Mouse (Mus musculus): ENCODE data around the gene Fam124a. TPM values are rescaled to one million over a fixed set of nuclear protein-coding genes. Genes with fewer than 3 reads are reported as not detected.

Gene Fam124a
- total RNA-seq, 2 experiments from 2014 or later = 11.5 to 13.1 TPM

DNA sequence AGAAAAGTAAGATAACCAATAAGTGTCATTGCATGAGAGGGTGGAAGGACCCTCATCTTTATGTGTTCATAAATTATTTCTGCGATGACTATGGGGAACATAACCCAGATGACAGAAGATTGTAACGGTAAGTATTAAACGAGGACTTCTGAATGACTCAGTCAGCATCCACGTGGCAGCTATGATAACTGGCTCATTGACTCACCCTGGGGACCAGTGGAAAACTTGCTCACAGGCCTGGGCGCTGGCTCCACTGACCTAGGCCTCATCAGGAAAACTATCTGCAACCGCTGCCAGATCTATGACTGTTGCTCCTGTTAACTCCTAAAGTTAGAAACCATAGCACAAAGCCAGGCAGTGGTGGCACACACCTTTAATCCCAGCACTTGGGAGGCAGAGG lies 92.9 kb downstream of the Fam124a start:
- DNase-seq (ENCODE audit: low spot score in 2 of 2) = no peak
- Histone ChIP-seq H3K27ac (no peak overlapping the region), H3K4me3 (no peak overlapping the region)
- TF ChIP-seq CTCF (conservative IDR thresholded peaks at IDR 0.05) = no peak

DNA sequence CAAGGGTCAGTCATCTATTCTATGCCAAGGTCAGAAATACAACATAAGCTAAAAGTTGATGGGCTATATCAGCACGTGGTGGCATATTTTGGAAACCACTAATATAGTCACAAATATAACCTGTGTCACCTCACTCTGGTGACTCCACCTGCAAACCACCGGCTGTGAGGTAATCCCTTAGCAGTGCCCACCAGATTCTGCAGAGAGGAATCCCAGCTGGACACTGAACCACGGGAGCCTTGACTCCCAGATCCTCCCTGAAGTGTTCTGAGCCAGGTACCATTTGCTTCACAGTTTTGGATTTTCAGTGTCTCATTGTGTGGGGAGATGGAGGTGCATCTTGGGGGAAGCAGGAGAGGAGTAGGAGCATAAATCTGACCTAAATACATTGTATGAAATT lies 94.8 kb downstream of the Fam124a start:
- no peak for DNase-seq (ENCODE audit: low spot score in 2 of 2)

DNA sequence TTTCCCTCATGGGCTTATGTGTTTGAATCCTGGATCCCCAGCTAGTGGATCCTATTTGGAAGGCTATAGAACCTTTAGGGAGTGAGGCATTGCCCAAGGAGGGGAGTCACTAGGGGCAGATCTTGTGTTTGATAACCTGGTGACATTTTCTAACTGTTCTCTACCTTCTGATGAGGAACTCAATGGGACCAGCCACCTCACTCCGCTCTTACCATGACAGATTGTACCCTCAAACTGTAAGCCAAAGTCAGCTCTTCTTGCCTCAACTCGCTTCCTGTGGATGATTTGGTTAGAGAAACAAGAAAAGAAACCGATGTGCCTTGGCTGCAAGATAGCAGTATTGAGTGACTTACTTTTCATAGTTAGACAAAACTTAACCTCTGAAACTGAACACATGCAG lies 96.2 kb downstream of the Fam124a start:
- no peak overlapping the region for H3K27ac ChIP-seq
- DNase-seq (ENCODE audit: low spot score in 2 of 2) = no peak
- TF ChIP-seq CTCF (conservative IDR thresholded peaks at IDR 0.05) = no peak
- no peak overlapping the region for H3K4me3 ChIP-seq

More for the DNA sequence above, 94.8 kb downstream of the Fam124a start:
- no peak for TF ChIP-seq CTCF (conservative IDR thresholded peaks at IDR 0.05)
- no peak overlapping the region for H3K4me3 ChIP-seq
- H3K27ac ChIP-seq = no peak overlapping the region

DNA sequence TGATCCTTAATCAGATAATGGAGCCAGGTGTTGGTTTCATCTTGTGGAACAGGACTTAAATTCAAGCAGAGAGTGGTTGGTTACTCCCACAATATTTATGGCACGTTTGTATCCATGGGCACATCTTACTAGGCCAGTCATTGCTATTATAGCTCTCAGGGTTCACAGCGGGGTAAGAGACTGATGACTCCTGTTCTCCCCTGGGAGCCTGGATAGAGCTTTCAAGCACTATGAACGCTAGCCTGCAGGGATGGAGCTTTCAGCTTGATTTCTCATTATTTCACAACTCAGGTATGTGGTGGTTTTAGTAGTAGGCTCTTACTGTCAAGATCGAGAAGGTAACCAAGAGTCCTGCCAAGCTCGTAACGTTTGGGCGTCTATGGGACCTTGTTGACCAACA lies 100.5 kb downstream of the Fam124a start:
- no peak for DNase-seq (ENCODE audit: low spot score in 2 of 2)
- Histone ChIP-seq H3K27ac (no peak overlapping the region), H3K4me3 (no peak overlapping the region)
- no peak for TF ChIP-seq CTCF (conservative IDR thresholded peaks at IDR 0.05)

DNA sequence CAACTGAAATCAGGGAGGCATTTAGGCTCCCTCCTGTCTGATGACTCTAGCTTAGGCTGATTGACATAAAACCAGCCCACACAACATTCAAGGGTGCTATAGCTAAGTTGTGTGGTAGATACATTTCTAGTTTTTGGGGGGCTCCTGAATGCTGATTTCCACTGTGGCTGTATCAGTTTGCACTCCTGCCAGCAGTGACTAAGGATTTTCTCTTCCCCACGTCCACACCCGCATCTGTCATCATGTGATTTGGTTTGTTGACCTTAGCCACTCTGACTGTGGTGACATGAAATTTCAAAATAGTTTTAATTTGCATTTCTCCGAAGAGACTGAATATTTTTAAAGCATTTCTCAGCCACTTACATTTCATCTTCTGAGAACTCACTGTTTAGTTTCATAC lies 101.9 kb downstream of the Fam124a start:
- H3K4me3 ChIP-seq = no peak overlapping the region
- H3K27ac ChIP-seq = no peak overlapping the region
- no peak for DNase-seq (ENCODE audit: low spot score in 2 of 2)
- TF ChIP-seq CTCF (conservative IDR thresholded peaks at IDR 0.05) = no peak

Other genes starting within 250 kb of the Fam124a start
- gene Gucy1b2, start 99.4 kb upstream of the Fam124a start, total RNA-seq (2021) = under 1 TPM in 1 of 2 experiments, not detected in 1; 0.37 TPM
- not detected for gene Gm4131, start 11.2 kb downstream of the Fam124a start, total RNA-seq (2021)
- not detected for gene Serpine3, start 107.9 kb downstream of the Fam124a start, total RNA-seq (2021)
- gene Ints6, start 205.4 kb downstream of the Fam124a start, total RNA-seq (2021) = 10 to 100 TPM; 46.0 to 50.3 TPM

Data from layer of hippocampus, adult 2 months (tissue).